Mouse (Mus musculus): ENCODE measurements around the gene S100a16. TPM values are rescaled to one million over a fixed set of nuclear protein-coding genes. Genes with fewer than 3 reads are reported as not detected.

Gene S100a16
- polyA plus RNA-seq, 1 experiment from 2014 or later: 244 TPM

DNA sequence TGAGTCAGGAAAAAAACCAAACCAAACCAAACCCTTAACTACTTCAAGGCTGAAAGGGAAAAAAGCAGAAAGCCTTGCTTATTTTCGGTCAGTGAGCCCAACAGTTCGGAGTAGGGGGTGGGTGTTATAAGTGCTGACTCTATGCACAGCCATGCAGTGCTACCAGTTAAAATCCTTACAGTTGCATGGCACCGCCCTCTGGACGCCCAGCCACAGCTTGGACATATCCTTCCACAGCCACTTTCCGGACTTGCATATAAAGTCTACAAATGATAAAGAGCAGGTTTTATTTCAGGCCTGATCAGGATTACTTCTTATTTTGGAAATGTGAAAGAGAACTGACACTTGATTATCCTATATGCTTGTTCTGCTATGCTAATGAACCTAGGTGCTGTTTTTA lies 31.8 kb upstream of the S100a16 start:
- 89% methylated on average over 5 of the region's 5 CpGs for whole genome bisulfite sequencing
- Histone ChIP-seq H3K9me3 (ENCODE audit: control insufficient read depth, low read depth, low read length) (no peaks in the 10 kb centered on the region), H3K4me3 (ENCODE audit: low read depth, low read length) (no peak overlapping the region), H3K36me3 (ENCODE audit: control insufficient read depth, insufficient read depth, low read length) (peaks cover 71% of the 10 kb centered on the region), H3K4me2 (replicated peaks; ENCODE audit: low read depth, low read length) (no peak overlapping the region), H3K27ac (ENCODE audit: low read length) (no peak overlapping the region), H3K4me1 (ENCODE audit: control insufficient read depth, insufficient read depth, low read length) (peaks cover 19% of the 10 kb centered on the region; the same call in 1 of the 2 replicates), H3K27me3 (ENCODE audit: control insufficient read depth, insufficient read depth, low read length) (no peaks in the 10 kb centered on the region), H3K9ac (replicated peaks; ENCODE audit: low read depth, low read length) (no peak overlapping the region)
- no peak for ATAC-seq (ENCODE audit: insufficient number of reproducible peaks, insufficient read depth, low FRiP score, low read depth)

DNA sequence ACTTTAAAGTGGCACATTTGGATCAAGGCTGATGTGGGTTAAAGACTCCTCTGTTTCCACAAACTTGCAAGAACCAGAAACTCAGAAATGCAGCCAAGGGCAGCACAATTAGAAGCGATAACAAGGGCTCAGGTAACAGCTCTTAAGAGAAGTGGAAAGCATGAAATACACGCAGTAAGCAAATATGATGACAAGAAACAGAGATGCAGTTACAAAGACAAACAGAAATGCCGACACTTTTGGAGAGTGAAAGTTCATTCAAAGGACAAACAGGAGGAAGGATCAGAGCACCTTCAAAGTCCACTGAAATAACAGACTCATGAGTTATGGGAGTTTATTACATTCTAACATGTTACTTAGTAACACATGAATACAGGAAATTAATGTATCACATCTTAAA lies 30.7 kb upstream of the S100a16 start:
- H3K9ac ChIP-seq (replicated peaks; ENCODE audit: low read depth, low read length): no peak overlapping the region
- WGBS: 61% methylated on average over 3 of the region's 3 CpGs
- no peaks in the 10 kb centered on the region for H3K27me3 ChIP-seq (ENCODE audit: control insufficient read depth, insufficient read depth, low read length)
- H3K9me3 ChIP-seq (ENCODE audit: control insufficient read depth, low read depth, low read length): no peaks in the 10 kb centered on the region
- no peak overlapping the region for H3K4me3 ChIP-seq (ENCODE audit: low read depth, low read length)
- H3K4me1 ChIP-seq (ENCODE audit: control insufficient read depth, insufficient read depth, low read length): peaks cover 19% of the 10 kb centered on the region; the same call in 1 of the 2 replicates
- H3K36me3 ChIP-seq (ENCODE audit: control insufficient read depth, insufficient read depth, low read length): peaks cover 62% of the 10 kb centered on the region
- ATAC-seq (ENCODE audit: insufficient number of reproducible peaks, insufficient read depth, low FRiP score, low read depth): no peak
- H3K4me2 ChIP-seq (replicated peaks; ENCODE audit: low read depth, low read length): no peak overlapping the region
- H3K27ac ChIP-seq (ENCODE audit: low read length): no peak overlapping the region

DNA sequence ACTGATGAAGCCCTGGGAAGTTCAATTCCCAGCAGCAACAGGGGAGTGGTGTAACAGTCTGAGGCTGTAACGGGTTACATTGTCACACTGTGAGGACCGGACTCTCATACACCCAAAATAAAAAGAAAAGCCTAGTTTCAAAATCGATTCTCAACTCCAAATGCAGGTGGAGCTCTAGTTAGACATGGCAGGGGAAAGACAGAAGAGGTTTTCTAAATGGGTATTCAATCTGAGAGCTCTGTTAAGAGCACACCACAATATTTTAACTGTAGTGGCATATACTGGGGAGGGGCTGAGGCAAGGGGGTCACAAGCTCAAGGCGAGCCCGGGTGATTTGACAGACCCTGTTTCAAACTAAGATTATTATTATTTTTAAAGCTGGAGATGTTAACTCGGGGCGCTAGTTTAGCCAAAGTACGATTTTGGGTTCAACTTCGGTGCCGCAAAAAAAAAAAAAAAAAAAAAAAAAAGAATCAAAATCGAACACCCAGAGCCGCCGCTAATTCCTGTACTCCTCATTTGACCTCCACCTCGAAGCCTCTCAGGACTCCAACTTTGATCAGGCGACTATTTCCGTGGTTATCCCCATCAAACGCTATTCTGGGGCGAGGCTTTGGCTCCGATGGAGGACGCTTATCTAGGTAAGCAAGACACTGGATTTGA lies 28.6 kb upstream of the S100a16 start:
- peaks cover 15% of the 10 kb centered on the region; the same call in 1 of the 2 replicates for H3K4me1 ChIP-seq (ENCODE audit: control insufficient read depth, insufficient read depth, low read length)
- peak overlapping the region; percentile 94 for H3K9ac ChIP-seq (replicated peaks; ENCODE audit: low read depth, low read length)
- ATAC-seq (ENCODE audit: insufficient number of reproducible peaks, insufficient read depth, low FRiP score, low read depth): no peak
- no peaks in the 10 kb centered on the region for H3K27me3 ChIP-seq (ENCODE audit: control insufficient read depth, insufficient read depth, low read length)
- whole genome bisulfite sequencing: 3% methylated on average over 20 of the region's 20 CpGs
- H3K4me3 ChIP-seq (ENCODE audit: low read depth, low read length): peak overlapping the region; percentile 71
- peak overlapping the region; percentile 78 for H3K4me2 ChIP-seq (replicated peaks; ENCODE audit: low read depth, low read length)
- H3K27ac ChIP-seq (ENCODE audit: low read length): peak overlapping the region; percentile 93
- H3K9me3 ChIP-seq (ENCODE audit: control insufficient read depth, low read depth, low read length): no peaks in the 10 kb centered on the region
- peaks cover 42% of the 10 kb centered on the region for H3K36me3 ChIP-seq (ENCODE audit: control insufficient read depth, insufficient read depth, low read length)

DNA sequence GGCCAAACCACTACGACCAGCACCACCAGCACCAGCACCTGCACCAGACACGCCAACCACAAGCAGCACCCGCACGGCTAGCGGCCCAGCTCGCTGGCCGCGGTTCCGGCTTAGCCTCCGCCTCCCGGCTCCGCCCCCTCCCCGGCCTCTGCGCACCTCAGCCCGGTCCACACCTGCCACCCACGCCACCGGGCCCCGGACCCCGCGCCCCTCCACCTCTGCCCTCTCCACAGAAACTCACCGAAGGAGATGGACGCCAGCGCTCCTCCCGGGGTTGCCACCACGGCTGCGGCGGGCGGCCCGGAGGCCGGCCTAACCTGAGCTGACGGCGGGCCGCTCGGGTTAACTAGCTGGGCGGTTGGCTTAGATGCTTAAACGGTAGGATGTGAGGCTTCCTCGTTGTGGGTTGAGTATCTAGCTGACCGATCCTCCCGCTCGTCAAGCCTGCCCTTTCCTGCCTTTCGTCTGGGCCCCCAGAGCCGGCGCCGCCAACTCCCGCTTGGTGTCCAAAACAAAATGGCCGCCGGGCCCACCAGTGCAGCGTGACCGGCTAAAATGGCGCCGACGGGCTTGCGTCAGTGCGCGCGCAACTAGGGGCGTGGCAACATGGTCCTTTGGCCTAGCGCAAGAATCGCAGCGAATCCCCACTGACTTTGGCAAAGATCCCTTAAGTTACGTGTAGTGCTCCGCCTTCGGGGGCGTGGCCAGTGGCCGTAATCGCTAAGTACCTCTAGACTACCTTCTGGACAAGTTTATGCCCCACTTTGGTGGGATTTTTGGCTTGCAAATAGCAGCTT lies 27.9 kb upstream of the S100a16 start, which contains the start of gene Chtop:
Gene Chtop, minus strand, starts transcription at position 549 of the 797 bp plus-strand sequence.
- H3K36me3 ChIP-seq (ENCODE audit: control insufficient read depth, insufficient read depth, low read length): peaks cover 35% of the 10 kb centered on the region
- peak within 1 kb of the TSS; percentile 71 for H3K4me3 ChIP-seq (ENCODE audit: low read depth, low read length)
- H3K4me1 ChIP-seq (ENCODE audit: control insufficient read depth, insufficient read depth, low read length): peaks cover 15% of the 10 kb centered on the region; the same call in 1 of the 2 replicates
- H3K27me3 ChIP-seq (ENCODE audit: control insufficient read depth, insufficient read depth, low read length): no peaks in the 10 kb centered on the region
- H3K4me2 ChIP-seq (replicated peaks; ENCODE audit: low read depth, low read length): peak within 1 kb of the TSS; percentile 78
- peak; percentile 93 for ATAC-seq (ENCODE audit: insufficient number of reproducible peaks, insufficient read depth, low FRiP score, low read depth)
- WGBS: under 1% methylated on average over 66 of the region's 66 CpGs
- peak within 1 kb of the TSS; percentile 93 for H3K27ac ChIP-seq (ENCODE audit: low read length)
- H3K9me3 ChIP-seq (ENCODE audit: control insufficient read depth, low read depth, low read length): no peaks in the 10 kb centered on the region
- peak within 1 kb of the TSS; percentile 94 for H3K9ac ChIP-seq (replicated peaks; ENCODE audit: low read depth, low read length)

DNA sequence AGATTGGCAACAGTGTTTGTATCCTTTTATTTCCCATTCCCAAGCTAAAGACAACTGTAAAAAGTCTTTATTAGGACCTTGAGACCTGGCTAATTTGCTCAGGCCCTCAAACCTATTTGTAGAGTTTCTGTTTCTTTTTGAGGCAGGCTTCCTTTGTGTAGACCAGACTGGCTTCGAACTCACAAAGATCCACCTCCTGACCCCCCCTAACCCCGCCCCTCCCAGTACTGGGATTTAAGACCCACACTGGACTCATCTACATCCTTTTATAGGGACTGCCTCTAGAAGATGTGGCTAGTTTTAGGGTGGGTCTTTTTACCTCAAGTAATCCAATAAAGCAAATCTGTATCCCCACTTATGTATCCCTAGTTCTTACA lies 27.3 kb upstream of the S100a16 start:
- H3K4me1 ChIP-seq (ENCODE audit: control insufficient read depth, insufficient read depth, low read length): peaks cover 12% of the 10 kb centered on the region; the same call in 1 of the 2 replicates
- H3K36me3 ChIP-seq (ENCODE audit: control insufficient read depth, insufficient read depth, low read length): peaks cover 29% of the 10 kb centered on the region
- WGBS: 26% methylated on average over 2 of the region's 2 CpGs
- H3K4me3 ChIP-seq (ENCODE audit: low read depth, low read length): peak overlapping the region; percentile 71
- no peaks in the 10 kb centered on the region for H3K27me3 ChIP-seq (ENCODE audit: control insufficient read depth, insufficient read depth, low read length)
- H3K27ac ChIP-seq (ENCODE audit: low read length): no peak overlapping the region; the same call in 1 of the 2 replicates
- peak overlapping the region; percentile 29 for H3K4me2 ChIP-seq (replicated peaks; ENCODE audit: low read depth, low read length)
- ATAC-seq (ENCODE audit: insufficient number of reproducible peaks, insufficient read depth, low FRiP score, low read depth): no peak
- no peak overlapping the region for H3K9ac ChIP-seq (replicated peaks; ENCODE audit: low read depth, low read length)
- no peaks in the 10 kb centered on the region for H3K9me3 ChIP-seq (ENCODE audit: control insufficient read depth, low read depth, low read length)

DNA sequence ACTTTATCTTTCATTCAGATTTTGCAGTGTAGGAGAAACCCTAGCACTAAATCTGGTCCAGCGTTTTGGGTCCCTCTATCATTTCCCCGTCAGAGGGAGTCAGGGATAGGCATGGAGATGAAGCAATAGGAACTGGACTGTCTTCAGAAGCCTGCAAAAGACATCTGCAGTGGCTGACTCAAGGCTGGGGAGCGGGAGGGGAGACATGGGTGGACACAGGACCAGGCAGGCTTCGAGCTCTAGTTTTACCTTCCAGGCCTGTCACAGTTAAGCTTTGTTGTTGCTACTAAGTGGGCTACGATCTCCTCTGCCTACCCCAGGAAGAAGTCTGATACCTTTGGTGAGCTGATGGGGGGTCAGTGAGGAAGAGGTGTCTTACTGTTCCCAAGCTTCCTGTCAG lies 24.8 kb upstream of the S100a16 start:
- H3K27me3 ChIP-seq (ENCODE audit: control insufficient read depth, insufficient read depth, low read length): no peaks in the 10 kb centered on the region
- 90% methylated on average over 5 of the region's 5 CpGs for WGBS
- no peaks in the 10 kb centered on the region for H3K9me3 ChIP-seq (ENCODE audit: control insufficient read depth, low read depth, low read length)
- no peak overlapping the region for H3K27ac ChIP-seq (ENCODE audit: low read length)
- H3K4me2 ChIP-seq (replicated peaks; ENCODE audit: low read depth, low read length): no peak overlapping the region
- ATAC-seq (ENCODE audit: insufficient number of reproducible peaks, insufficient read depth, low FRiP score, low read depth): no peak
- peaks cover 4% of the 10 kb centered on the region for H3K36me3 ChIP-seq (ENCODE audit: control insufficient read depth, insufficient read depth, low read length)
- no peak overlapping the region for H3K4me3 ChIP-seq (ENCODE audit: low read depth, low read length)
- H3K9ac ChIP-seq (replicated peaks; ENCODE audit: low read depth, low read length): no peak overlapping the region
- H3K4me1 ChIP-seq (ENCODE audit: control insufficient read depth, insufficient read depth, low read length): peaks cover 14% of the 10 kb centered on the region

DNA sequence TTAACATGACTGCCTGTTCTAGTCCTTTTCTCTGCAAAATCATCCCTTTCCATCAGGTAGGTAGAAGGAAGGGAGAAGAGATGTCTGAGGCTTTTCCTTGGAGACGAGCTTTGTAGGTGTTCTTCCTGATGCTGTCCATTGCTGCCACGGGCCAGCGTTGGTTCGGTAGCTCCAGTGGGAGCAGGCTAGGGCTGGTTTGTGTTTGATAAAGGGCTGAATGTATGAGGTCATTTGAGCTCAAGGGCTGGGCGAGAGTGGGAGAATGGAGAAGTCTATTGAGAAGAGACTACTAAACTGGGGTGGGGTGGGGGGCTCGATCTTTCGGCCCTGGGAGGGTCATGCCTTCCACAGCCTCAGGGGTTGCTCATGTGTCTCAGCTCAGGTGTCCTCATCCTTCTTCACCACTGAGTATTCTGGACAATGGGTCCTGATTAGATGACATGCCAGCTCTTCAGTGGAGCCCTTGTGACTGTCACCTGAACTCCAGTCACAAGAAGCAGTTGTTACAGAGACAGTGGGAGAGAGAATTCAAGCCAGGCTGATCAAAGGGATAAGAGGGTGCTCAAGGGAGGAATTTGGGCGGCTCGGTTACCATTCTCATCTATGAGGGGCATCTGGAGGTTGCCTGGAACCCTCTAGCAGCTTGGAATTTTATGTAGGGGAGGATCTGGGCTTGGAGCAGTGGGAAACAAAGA lies 24.0 kb upstream of the S100a16 start:
- H3K27me3 ChIP-seq (ENCODE audit: control insufficient read depth, insufficient read depth, low read length): no peaks in the 10 kb centered on the region
- no peak overlapping the region for H3K4me3 ChIP-seq (ENCODE audit: low read depth, low read length)
- H3K27ac ChIP-seq (ENCODE audit: low read length): no peak overlapping the region
- H3K36me3 ChIP-seq (ENCODE audit: control insufficient read depth, insufficient read depth, low read length): no peaks in the 10 kb centered on the region
- WGBS: 70% methylated on average over 9 of the region's 9 CpGs
- H3K9ac ChIP-seq (replicated peaks; ENCODE audit: low read depth, low read length): no peak overlapping the region
- no peaks in the 10 kb centered on the region for H3K9me3 ChIP-seq (ENCODE audit: control insufficient read depth, low read depth, low read length)
- no peak for ATAC-seq (ENCODE audit: insufficient number of reproducible peaks, insufficient read depth, low FRiP score, low read depth)
- H3K4me2 ChIP-seq (replicated peaks; ENCODE audit: low read depth, low read length): no peak overlapping the region
- H3K4me1 ChIP-seq (ENCODE audit: control insufficient read depth, insufficient read depth, low read length): peaks cover 6% of the 10 kb centered on the region

Measured in stomach, embryonic 14.5 days (tissue).